ENCODE assay signal across 8 mouse cellular contexts in genomic region chr11:6444077-6444853, GRCm38 (mm10). TPM values are rescaled to one million over a fixed set of nuclear protein-coding genes. Genes with fewer than 3 reads are reported as not detected.
DNase-seq lines count a peak whose midpoint lies in the region; ATAC-seq lines count a peak whose summit lies in the region.

TSS of gene H2afv (minus strand) at chr11:6444443.

- DNase-seq in adipocyte (ENCODE audit: low spot score), result peak; percentile 100
- peak; percentile 99 for DNase-seq in embryo, embryonic 10 days (ENCODE audit: low spot score)
- DNase-seq in gastrocnemius, postnatal 10 days, result peak; percentile 100
- peak; percentile 99 for DNase-seq in induced T-regulatory cell, adult 2 months (ENCODE audit: low read depth)
- peak; percentile 99 to 100 for DNase-seq in left cerebral cortex, adult 9 months (ENCODE audit: low spot score in 2 of 2)
- DNase-seq in right cerebral cortex, postnatal 14 days, result peak; percentile 100
- DNase-seq in urinary bladder, postnatal 36 days (ENCODE audit: low spot score in 2 of 2), result peak; percentile 98 to 99

- peak; percentile 94 for ATAC-seq in megakaryocyte progenitor cell, adult 5-6 weeks (replicated peaks; ENCODE audit: poor library complexity)

RNA-seq across cellular contexts. Expression of gene H2afv, which starts in this region (rescaled TPM):
- 10 to 100 TPM; 66.2 to 67.3 TPM for total RNA-seq in gastrocnemius, postnatal 10 days (2021)
- total RNA-seq in megakaryocyte progenitor cell, adult 5-6 weeks (2015), result 174 and 176 TPM in 2 replicates
- total RNA-seq in megakaryocyte progenitor cell, adult 5-6 weeks (2017), result 134 and 144 TPM in 2 replicates

Comparison
In these comparisons a context has a peak if more than half of its experiments do, and no peak if none do; other contexts are left out.
1. Peak in every context shown above with its lines: DNase-seq and ATAC-seq.